Mouse (Mus musculus) brain, adult 2 months (tissue): ENCODE data around the gene Gm28576.
"Not testable (repeated sequence)": the region's sequence is repeated elsewhere in the genome, so short reads cannot be mapped to it uniquely, and the experiment has no call there.

Experiments used
- DNase-seq: peaks from one replicate; pipeline ENCODE4 v3.0.0; 2011; ENCODE audit warnings: low read depth, low spot score

The Gm28576 gene

GRCm38 (mm10) chrY:7722641-7723040 lies at the start of gene Gm28576:
TSS of gene Gm28576 (plus strand) at chrY:7722941.
- DNase-seq, result not testable (repeated sequence)
